Mouse (Mus musculus) liver, adult 10 weeks (tissue): ENCODE results near the gene Mvb12a. TPM values are rescaled to one million over a fixed set of nuclear protein-coding genes. Genes with fewer than 3 reads are reported as not detected.

ENCODE experiments used
- polyA plus RNA-seq: library from polyadenylated mRNA; stranded (reverse); fragments of 350-450 nt; fragmentation: Illumina TruSeq; extraction: RNeasy Lipid Tissue Mini Kit (QIAGEN cat#74804); gene quantifications from one replicate; pipeline ENCODE4 v1.2.3, GENCODE M21; 2014; ENCODE audit warnings: low read depth, low replicate concordance

Gene Mvb12a
- polyA plus RNA-seq: 3.5 TPM

DNA sequence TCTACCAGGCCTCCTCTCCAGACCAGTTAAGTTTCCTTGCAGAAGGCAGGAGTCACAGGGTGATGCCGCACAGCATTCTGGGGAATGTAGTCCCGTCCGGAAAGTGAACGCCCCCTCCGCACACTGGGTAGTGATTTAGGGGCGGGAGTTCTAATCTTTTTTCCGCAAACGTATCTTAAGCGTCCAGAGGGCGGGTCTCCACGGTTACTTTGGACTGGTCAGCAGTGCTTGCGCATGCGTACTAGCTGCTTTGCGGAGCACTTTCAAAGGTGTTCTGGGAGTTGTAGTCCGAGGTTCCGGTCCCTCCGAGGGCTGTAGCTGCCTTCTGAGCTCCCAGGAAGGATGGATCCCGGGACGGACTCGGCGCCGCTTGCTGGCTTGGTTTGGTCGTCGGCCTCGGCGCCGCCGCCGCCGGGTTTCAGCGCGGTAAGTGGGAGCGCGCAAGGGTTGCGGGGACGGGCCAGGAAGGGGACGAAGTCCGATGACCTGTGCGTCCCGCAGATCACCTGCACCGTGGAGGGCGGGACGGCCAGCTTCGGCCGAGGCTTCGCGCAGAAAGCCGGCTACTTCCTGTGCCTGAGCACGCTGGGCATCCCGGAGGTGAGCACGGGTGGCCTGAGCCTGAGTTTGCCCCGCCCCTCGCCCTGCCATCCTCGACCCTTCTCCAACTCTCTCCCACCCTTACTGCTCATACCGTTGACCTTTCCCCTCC, at the start of gene Mvb12a:
TSS of gene Mvb12a (plus strand) at position 291 of the 712 bp plus-strand sequence.

DNA sequence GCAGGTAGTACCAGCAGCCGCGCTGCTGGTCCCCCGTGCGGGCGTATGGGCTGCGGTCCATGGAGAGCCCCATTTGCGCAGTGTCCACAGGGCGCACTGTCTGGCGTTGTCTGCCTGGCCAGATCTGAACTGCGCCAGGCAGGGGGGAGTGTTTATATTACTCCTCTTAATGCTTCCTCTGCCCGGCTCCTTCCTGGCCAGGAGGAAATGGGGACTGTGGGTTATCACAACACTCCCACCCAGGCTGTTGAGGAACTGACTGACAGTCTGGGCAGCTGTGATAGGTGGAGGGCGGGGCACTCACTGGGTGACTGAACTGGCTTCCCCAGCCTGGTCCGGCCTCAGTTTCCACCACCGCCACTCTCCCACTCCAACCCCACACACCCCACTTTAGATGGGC, 31.1 kb upstream of the Mvb12a start, which contains the start of gene Plvap:
TSS of gene Plvap (minus strand) at position 109 of the 400 bp plus-strand sequence.

GRCm38 (mm10) chr8:71525226-71526050, 17.3 kb upstream of the Mvb12a start, which contains the start of gene Ccdc194:
Ccdc194 (minus strand) TSS chr8:71525711.

DNA sequence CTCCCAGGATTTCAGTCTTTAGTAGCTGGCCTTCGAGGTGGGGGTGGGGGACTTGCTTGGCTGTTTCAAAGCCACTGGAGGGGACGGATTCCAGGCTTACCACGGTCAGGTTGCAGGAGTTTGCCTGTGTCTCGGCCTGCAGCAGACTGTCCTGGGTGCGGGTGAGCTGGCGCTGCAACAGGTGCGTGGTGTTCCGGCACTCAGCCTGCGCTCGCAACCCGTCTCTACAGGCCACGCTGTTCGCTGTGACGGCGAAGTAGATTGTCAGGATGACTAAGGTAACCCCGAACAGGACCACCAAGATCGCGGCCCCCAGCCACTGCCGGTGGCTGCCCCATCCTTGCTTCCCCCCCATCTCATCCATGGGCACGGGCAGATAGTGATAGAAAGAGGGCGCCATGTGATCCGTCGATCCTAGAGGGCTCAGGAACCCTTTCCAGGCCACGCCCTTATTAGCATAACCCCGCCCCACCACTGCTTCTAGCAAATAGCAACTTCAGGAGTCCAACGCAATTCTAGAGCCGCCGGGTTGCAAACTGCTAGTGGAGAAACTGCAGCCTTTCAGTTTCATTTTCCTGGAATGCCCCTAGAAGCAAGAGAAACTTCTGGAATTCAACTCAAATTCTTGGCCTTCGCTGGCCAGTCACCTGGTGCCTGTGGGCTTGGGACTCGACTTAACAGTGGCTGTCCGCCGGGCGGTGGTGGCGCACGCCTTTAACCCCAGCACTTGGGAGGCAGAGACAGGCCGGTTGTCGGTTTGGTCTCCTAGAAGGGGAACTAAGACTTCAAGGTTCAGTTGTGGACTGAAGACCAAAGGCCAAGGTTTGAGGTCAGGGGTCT, 5.5 kb upstream of the Mvb12a start, which contains the start of gene Bst2:
TSS of gene Bst2 (minus strand) at position 429 of the 840 bp plus-strand sequence.

DNA sequence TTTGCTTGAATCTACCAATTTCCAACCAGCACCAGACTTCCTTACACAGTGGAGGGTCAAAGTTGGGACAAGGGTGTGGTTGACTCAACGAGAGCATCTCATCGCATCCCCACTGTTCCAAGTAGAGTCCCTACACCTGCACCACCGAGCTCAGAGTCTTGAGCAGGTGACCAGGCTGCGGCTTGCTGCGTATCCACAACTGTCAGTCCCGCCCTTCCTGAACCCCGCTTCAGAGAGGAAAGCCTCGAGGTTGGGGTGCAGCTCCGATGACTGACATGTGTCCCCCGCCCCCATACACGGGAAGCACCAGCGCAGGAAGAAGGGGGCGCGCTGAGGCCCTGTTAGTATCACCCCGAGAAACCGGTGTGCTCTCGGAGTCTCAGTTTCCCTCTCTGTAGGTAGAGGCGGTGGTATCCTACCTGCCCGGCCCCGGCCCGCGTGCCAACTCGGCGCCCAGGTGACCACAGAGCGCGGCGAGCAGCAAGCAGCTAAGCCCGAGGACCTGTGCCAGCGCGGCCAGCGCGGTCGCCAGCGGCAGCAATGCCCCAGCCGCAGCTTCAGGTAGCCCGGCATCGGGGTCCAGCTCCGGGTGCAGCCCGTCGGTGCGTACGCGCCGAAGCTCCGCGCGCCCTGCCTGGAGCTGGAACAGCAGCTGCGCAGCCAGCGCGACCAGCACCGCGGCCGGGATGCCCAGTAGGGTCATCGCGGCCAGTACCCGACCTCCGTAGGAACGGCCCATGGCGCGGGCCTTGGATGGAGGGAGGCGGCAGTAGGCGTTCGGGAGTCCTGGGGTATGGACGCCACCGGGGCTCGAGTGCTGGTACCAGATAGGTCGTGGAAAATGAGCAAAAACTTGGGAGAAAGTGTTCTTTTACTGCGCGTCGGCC, 15.6 kb downstream of the Mvb12a start, which contains the start of gene Tmem221:
TSS of gene Tmem221 (minus strand) at position 801 of the 887 bp plus-strand sequence.

DNA sequence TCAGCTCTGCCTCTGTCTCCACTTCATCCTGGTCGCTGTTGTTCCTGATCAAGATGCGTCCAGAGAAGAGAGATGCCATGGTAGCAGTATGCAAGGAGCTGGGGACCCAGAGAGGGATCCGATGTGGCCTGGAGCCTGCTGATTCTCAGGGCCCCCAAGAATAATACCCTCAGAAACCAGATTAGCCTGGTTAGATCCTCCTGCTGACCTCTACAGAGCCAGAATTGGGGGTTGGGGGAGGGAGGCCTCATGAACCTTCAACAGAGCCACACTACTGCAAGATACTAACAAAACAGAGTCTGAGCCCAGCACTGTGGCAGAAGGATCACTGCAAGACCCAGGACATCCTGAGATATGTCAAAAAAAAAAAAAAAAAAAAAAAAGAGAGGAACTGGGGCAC, 23.8 kb downstream of the Mvb12a start, which contains the start of gene Nxnl1:
TSS of gene Nxnl1 (minus strand) at position 101 of the 400 bp plus-strand sequence.

DNA sequence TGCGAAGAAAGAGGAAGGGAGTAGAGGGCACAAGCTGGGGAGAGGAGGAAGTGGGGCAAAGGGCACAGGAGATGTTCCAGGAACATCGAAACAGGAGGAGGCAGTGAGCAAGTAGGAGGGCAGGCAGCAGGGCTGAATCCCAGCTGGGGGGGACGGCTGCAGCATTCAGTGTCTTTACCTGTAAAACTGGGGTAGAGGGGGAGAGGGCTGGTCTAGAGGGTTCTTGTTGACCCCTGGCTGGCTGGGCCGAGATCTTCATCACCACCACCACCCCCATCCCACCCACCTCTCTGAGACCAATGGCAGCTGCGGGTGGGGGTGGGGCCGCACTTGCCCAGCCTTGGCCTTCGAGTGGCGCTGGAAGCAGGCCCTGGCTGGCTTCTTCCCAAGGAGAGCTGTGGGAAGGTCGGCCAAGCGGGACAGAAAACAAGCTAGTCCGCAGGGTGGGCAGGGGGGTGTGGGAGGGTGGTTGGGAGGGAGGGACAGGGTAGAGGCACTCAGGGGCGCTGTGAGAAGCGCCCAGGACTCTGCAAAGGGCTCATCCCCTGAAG, 25.7 kb downstream of the Mvb12a start, which contains the start of gene Slc27a1:
TSS of gene Slc27a1 (plus strand) at position 496 of the 551 bp plus-strand sequence.

GRCm38 (mm10) chr8:71591471-71592373, 49.0 kb downstream of the Mvb12a start, which contains the start of gene Pgls:
Pgls (plus strand) TSS chr8:71592176.

GRCm38 (mm10) chr8:71597451-71597850, 54.7 kb downstream of the Mvb12a start, which contains the start of gene Fam129c:
Fam129c (plus strand) TSS chr8:71597648.

Other genes starting within 250 kb of the Mvb12a start
- gene Use1, start 176.1 kb upstream of the Mvb12a start, polyA plus RNA-seq: 5.1 TPM
- gene Ocel1, start 171.6 kb upstream of the Mvb12a start, polyA plus RNA-seq: 1.1 TPM
- gene Nr2f6, start 161.0 kb upstream of the Mvb12a start, polyA plus RNA-seq: 9.2 TPM
- gene Ushbp1, start 147.1 kb upstream of the Mvb12a start, polyA plus RNA-seq: 1.0 TPM
- gene Babam1, start 146.1 kb upstream of the Mvb12a start, polyA plus RNA-seq: 20.7 TPM
- not detected for gene Ankle1, start 136.9 kb upstream of the Mvb12a start, polyA plus RNA-seq
- not detected for gene Abhd8, start 79.3 kb upstream of the Mvb12a start, polyA plus RNA-seq
- 5.9 TPM for gene Mrpl34, start 78.0 kb upstream of the Mvb12a start, polyA plus RNA-seq
- 1.1 TPM for gene Dda1, start 73.7 kb upstream of the Mvb12a start, polyA plus RNA-seq
- gene Ano8, start 57.0 kb upstream of the Mvb12a start, polyA plus RNA-seq: 0.45 TPM
- gene Gtpbp3, start 54.8 kb upstream of the Mvb12a start, polyA plus RNA-seq: 0.64 TPM
- 3.6 TPM for gene Plvap, start 31.2 kb upstream of the Mvb12a start, polyA plus RNA-seq
- not detected for gene Ccdc194, start 17.2 kb upstream of the Mvb12a start, polyA plus RNA-seq
- 29.0 TPM for gene Bst2, start 5.5 kb upstream of the Mvb12a start, polyA plus RNA-seq
- not detected for gene Tmem221, start 15.9 kb downstream of the Mvb12a start, polyA plus RNA-seq
- gene Nxnl1, start 23.7 kb downstream of the Mvb12a start, polyA plus RNA-seq: not detected
- 0.90 TPM for gene Slc27a1, start 26.0 kb downstream of the Mvb12a start, polyA plus RNA-seq
- 0.69 TPM for gene Pgls, start 49.3 kb downstream of the Mvb12a start, polyA plus RNA-seq
- not detected for gene Fam129c, start 54.7 kb downstream of the Mvb12a start, polyA plus RNA-seq
- 29.0 TPM for gene Colgalt1, start 68.1 kb downstream of the Mvb12a start, polyA plus RNA-seq
- gene Unc13a, start 128.8 kb downstream of the Mvb12a start, polyA plus RNA-seq: not detected
- gene Jak3, start 133.4 kb downstream of the Mvb12a start, polyA plus RNA-seq: 0.11 TPM
- gene Insl3, start 146.3 kb downstream of the Mvb12a start, polyA plus RNA-seq: not detected
- 2.3 TPM for gene B3gnt3, start 158.9 kb downstream of the Mvb12a start, polyA plus RNA-seq
- gene Fcho1, start 182.8 kb downstream of the Mvb12a start, polyA plus RNA-seq: not detected